Mouse (Mus musculus): ENCODE data around the gene Fam240a. TPM values are rescaled to one million over a fixed set of nuclear protein-coding genes. Genes with fewer than 3 reads are reported as not detected.

Gene Fam240a
- polyA plus RNA-seq (2012; rRNA removed), result not detected in 2 replicates

GRCm38 (mm10) chr9:110916786-110917185 is at the start of gene Fam240a:
Fam240a (minus strand) TSS chr9:110916861.

GRCm38 (mm10) chr9:110951397-110951796 is 34.7 kb upstream of the Fam240a start, which contains the start of gene Lrrc2:
Lrrc2 (plus strand) TSS chr9:110951545.

GRCm38 (mm10) chr9:110945926-110946325 is 29.3 kb upstream of the Fam240a start, which contains the start of gene Tdgf1:
Tdgf1 (minus strand) TSS chr9:110946158.

GRCm38 (mm10) chr9:110879998-110880561 is 36.6 kb downstream of the Fam240a start, which contains the start of gene Tmie:
Tmie (minus strand) TSS chr9:110880113.

GRCm38 (mm10) chr9:110879191-110879920 is 37.3 kb downstream of the Fam240a start, which contains the start of gene Als2cl:
Als2cl (plus strand) TSS chr9:110879870.

Other genes starting within 250 kb of the Fam240a start
- 0.73 and 8.6 TPM in 2 replicates for gene Myl3, start 175.0 kb downstream of the Fam240a start, polyA plus RNA-seq (2012; rRNA removed)
- gene Pth1r, start 169.7 kb downstream of the Fam240a start, polyA plus RNA-seq (2012; rRNA removed), result 15.0 and 20.5 TPM in 2 replicates
- not detected in 2 replicates for gene Prss42, start 118.7 kb downstream of the Fam240a start, polyA plus RNA-seq (2012; rRNA removed)
- gene Prss44, start 102.9 kb downstream of the Fam240a start, polyA plus RNA-seq (2012; rRNA removed), result not detected in 2 replicates
- gene Prss43, start 90.2 kb downstream of the Fam240a start, polyA plus RNA-seq (2012; rRNA removed), result 0.03 TPM in 1 of 2 replicates, not detected in the other
- 0.14 TPM in 1 of 2 replicates, not detected in the other for gene Prss45, start 82.3 kb downstream of the Fam240a start, polyA plus RNA-seq (2012; rRNA removed)
- gene Prss46, start 72.4 kb downstream of the Fam240a start, polyA plus RNA-seq (2012; rRNA removed), result 0.07 TPM in 1 of 2 replicates, not detected in the other
- gene Prss50, start 58.9 kb downstream of the Fam240a start, polyA plus RNA-seq (2012; rRNA removed), result 0.18 and 0.27 TPM in 2 replicates
- gene Als2cl, start 37.0 kb downstream of the Fam240a start, polyA plus RNA-seq (2012; rRNA removed), result 4.0 and 5.5 TPM in 2 replicates
- gene Tmie, start 36.7 kb downstream of the Fam240a start, polyA plus RNA-seq (2012; rRNA removed), result 3.4 and 4.6 TPM in 2 replicates
- 0.06 and 0.17 TPM in 2 replicates for gene Tdgf1, start 29.3 kb upstream of the Fam240a start, polyA plus RNA-seq (2012; rRNA removed)
- 0.26 and 0.39 TPM in 2 replicates for gene Lrrc2, start 34.7 kb upstream of the Fam240a start, polyA plus RNA-seq (2012; rRNA removed)
- gene Rtp3, start 73.7 kb upstream of the Fam240a start, polyA plus RNA-seq (2012; rRNA removed), result 0.20 TPM in 1 of 2 replicates, not detected in the other
- gene Ltf, start 102.4 kb upstream of the Fam240a start, polyA plus RNA-seq (2012; rRNA removed), result 0.26 and 0.92 TPM in 2 replicates
- gene Ccrl2, start 140.7 kb upstream of the Fam240a start, polyA plus RNA-seq (2012; rRNA removed), result 0.84 and 1.0 TPM in 2 replicates
- 44.5 and 49.4 TPM in 2 replicates for gene Lrrfip2, start 200.7 kb upstream of the Fam240a start, polyA plus RNA-seq (2012; rRNA removed)

All from central nervous system, embryonic 18 days (tissue).